Mouse (Mus musculus) hindbrain, embryonic 10.5 days (tissue): ENCODE measurements at regions not wholly inside any gene's neighbourhood (a gene's known extent, or its start where the extent isn't known, plus 50 kb on each side); places are given as distances from the start of the nearest gene placed in this dataset.
A peak's percentile ranks its signal among the peaks of the same experiment; 100 is the strongest.

Experiments used
- DNase-seq: peaks from one replicate; pipeline ENCODE4 v3.0.0-alpha.2; 2017; ENCODE audit warnings: low spot score
- H3K27ac ChIP-seq: fragments of 300-500 bp; sonication (generic); 2 replicates; pipeline ENCODE4 v1.5.1; 2016; ENCODE audit warnings: mild to moderate bottlenecking, moderate library complexity
- H3K27me3 ChIP-seq: fragments of 300-500 bp; sonication (generic); 2 replicates; pipeline ENCODE4 v1.6.1; 2016; ENCODE audit warnings: mild to moderate bottlenecking; ENCODE audit not compliant: poor library complexity, insufficient read depth, severe bottlenecking
- H3K36me3 ChIP-seq: fragments of 300-500 bp; sonication (generic); 2 replicates; pipeline ENCODE4 v1.6.1; 2016; ENCODE audit warnings: mild to moderate bottlenecking, moderate library complexity
- H3K4me1 ChIP-seq: fragments of 300-500 bp; sonication (generic); replicated peaks from 2 replicates; pipeline ENCODE4 v1.6.1; 2016; ENCODE audit warnings: mild to moderate bottlenecking
- H3K4me3 ChIP-seq: fragments of 300-500 bp; sonication (generic); 2 replicates; pipeline ENCODE4 v1.5.1; 2016; ENCODE audit warnings: mild to moderate bottlenecking, moderate library complexity
- H3K9me3 ChIP-seq: fragments of 300-500 bp; sonication (generic); 2 replicates; pipeline ENCODE4 v1.6.1; 2016; ENCODE audit warnings: mild to moderate bottlenecking, moderate library complexity
- WGBS: fragments of 180-500 bp; shearing (Covaris S2); methylation state at CpG from one replicate; pipeline ENCODE4 v1.1.7; 2016; 5-methylcytosine and 5-hydroxymethylcytosine counted together

GRCm38 (mm10) chr17:83935969-83936368, 88.2 kb upstream of the Haao start:
- Histone ChIP-seq H3K27ac (0 out of 2 replicates have a peak overlapping the region, but pooled peaks have one; percentile 18), H3K36me3 (no peaks in the 10 kb centered on the region), H3K27me3 (no peaks in the 10 kb centered on the region), H3K4me1 (peaks cover 29% of the 10 kb centered on the region), H3K4me3 (no peak overlapping the region), H3K9me3 (no peaks in the 10 kb centered on the region)
- DNase-seq = no peak
- WGBS = 84% methylated on average over 1 of the region's 1 CpGs

GRCm38 (mm10) chr17:83935232-83935631, 87.5 kb upstream of the Haao start:
- H3K27ac ChIP-seq = 0 out of 2 replicates have a peak overlapping the region, but pooled peaks have one; percentile 40

GRCm38 (mm10) chr17:83933743-83934142, 86.0 kb upstream of the Haao start:
- no peaks in the 10 kb centered on the region for H3K36me3 ChIP-seq
- H3K4me3 ChIP-seq = no peak overlapping the region
- no peak for DNase-seq
- peaks cover 18% of the 10 kb centered on the region for H3K4me1 ChIP-seq
- WGBS = 78% methylated on average over 10 of the region's 10 CpGs
- H3K27me3 ChIP-seq = no peaks in the 10 kb centered on the region
- H3K9me3 ChIP-seq = no peaks in the 10 kb centered on the region
- no peak overlapping the region for H3K27ac ChIP-seq

More at GRCm38 (mm10) chr17:83935232-83935631, 87.5 kb upstream of the Haao start:
- peaks cover 29% of the 10 kb centered on the region for H3K4me1 ChIP-seq
- WGBS = 82% methylated on average over 5 of the region's 5 CpGs
- H3K4me3 ChIP-seq = no peak overlapping the region
- H3K27me3 ChIP-seq = no peaks in the 10 kb centered on the region
- no peaks in the 10 kb centered on the region for H3K36me3 ChIP-seq
- DNase-seq = no peak
- H3K9me3 ChIP-seq = no peaks in the 10 kb centered on the region

- no peak overlapping the region for H3K4me3 ChIP-seq
- 80% methylated on average over 5 of the region's 5 CpGs for WGBS
- H3K9me3 ChIP-seq = no peaks in the 10 kb centered on the region
- no peaks in the 10 kb centered on the region for H3K36me3 ChIP-seq
- DNase-seq = no peak
- H3K27me3 ChIP-seq = no peaks in the 10 kb centered on the region
- no peak overlapping the region for H3K27ac ChIP-seq
- peaks cover 6% of the 10 kb centered on the region for H3K4me1 ChIP-seq
Observed at GRCm38 (mm10) chr17:83930401-83930800, 82.6 kb upstream of the Haao start.

- 60% methylated on average over 6 of the region's 6 CpGs for WGBS
Observed at GRCm38 (mm10) chr17:83927749-83928387, 80.1 kb upstream of the Haao start.

GRCm38 (mm10) chr17:83924259-83924922, 76.6 kb upstream of the Haao start:
- no peaks in the 10 kb centered on the region for H3K36me3 ChIP-seq
- no peak overlapping the region for H3K4me3 ChIP-seq
- no peak overlapping the region for H3K27ac ChIP-seq
- no peak for DNase-seq
- H3K27me3 ChIP-seq = peaks cover 11% of the 10 kb centered on the region; the same call in 1 of the 2 replicates
- no peaks in the 10 kb centered on the region for H3K9me3 ChIP-seq
- 70% methylated on average over 16 of the region's 16 CpGs for WGBS
- H3K4me1 ChIP-seq = peaks cover 30% of the 10 kb centered on the region

More at GRCm38 (mm10) chr17:83927749-83928387, 80.1 kb upstream of the Haao start:
- H3K27ac ChIP-seq = no peak overlapping the region
- DNase-seq = no peak
- H3K27me3 ChIP-seq = peaks cover 11% of the 10 kb centered on the region; the same call in 1 of the 2 replicates
- no peaks in the 10 kb centered on the region for H3K9me3 ChIP-seq
- H3K4me3 ChIP-seq = no peak overlapping the region
- H3K4me1 ChIP-seq = peaks cover 21% of the 10 kb centered on the region
- no peaks in the 10 kb centered on the region for H3K36me3 ChIP-seq

GRCm38 (mm10) chr17:83920894-83921293, 73.1 kb upstream of the Haao start:
- 75% methylated on average over 8 of the region's 8 CpGs for WGBS
- no peak overlapping the region for H3K4me3 ChIP-seq
- H3K27me3 ChIP-seq = peaks cover 11% of the 10 kb centered on the region; the same call in 1 of the 2 replicates
- no peak overlapping the region for H3K27ac ChIP-seq
- DNase-seq = no peak
- H3K9me3 ChIP-seq = no peaks in the 10 kb centered on the region
- H3K4me1 ChIP-seq = peaks cover 36% of the 10 kb centered on the region
- H3K36me3 ChIP-seq = no peaks in the 10 kb centered on the region

GRCm38 (mm10) chr17:83920225-83920624, 72.5 kb upstream of the Haao start:
- Histone ChIP-seq H3K27ac (no peak overlapping the region), H3K36me3 (no peaks in the 10 kb centered on the region), H3K4me1 (peaks cover 36% of the 10 kb centered on the region)

GRCm38 (mm10) chr17:83918413-83919139, 70.8 kb upstream of the Haao start:
- Histone ChIP-seq H3K27ac (no peak overlapping the region), H3K4me1 (peaks cover 24% of the 10 kb centered on the region; the same call in 1 of the 2 replicates), H3K9me3 (no peaks in the 10 kb centered on the region), H3K36me3 (no peaks in the 10 kb centered on the region), H3K4me3 (no peak overlapping the region), H3K27me3 (0 out of 2 replicates have a peak, but pooled peaks cover 4% of the 10 kb centered on the region)
- WGBS = 68% methylated on average over 9 of the region's 9 CpGs
- DNase-seq = no peak

More at GRCm38 (mm10) chr17:83920225-83920624, 72.5 kb upstream of the Haao start:
- WGBS = 65% methylated on average over 4 of the region's 4 CpGs
- Histone ChIP-seq H3K4me3 (no peak overlapping the region), H3K9me3 (no peaks in the 10 kb centered on the region), H3K27me3 (peaks cover 11% of the 10 kb centered on the region; the same call in 1 of the 2 replicates)
- DNase-seq = no peak

- Histone ChIP-seq H3K4me3 (no peak overlapping the region), H3K4me1 (peaks cover 24% of the 10 kb centered on the region; the same call in 1 of the 2 replicates), H3K27me3 (no peaks in the 10 kb centered on the region), H3K36me3 (no peaks in the 10 kb centered on the region), H3K27ac (0 out of 2 replicates have a peak overlapping the region, but pooled peaks have one; percentile 18), H3K9me3 (no peaks in the 10 kb centered on the region)
- WGBS = 72% methylated on average over 4 of the region's 4 CpGs
- DNase-seq = no peak
Observed at GRCm38 (mm10) chr17:83917781-83918180, 70.0 kb upstream of the Haao start.

GRCm38 (mm10) chr17:83916684-83917166, 69.0 kb upstream of the Haao start:
- H3K27me3 ChIP-seq = no peaks in the 10 kb centered on the region
- WGBS = 68% methylated on average over 10 of the region's 10 CpGs
- peaks cover 24% of the 10 kb centered on the region; the same call in 1 of the 2 replicates for H3K4me1 ChIP-seq
- H3K27ac ChIP-seq = peak overlapping the region; percentile 54
- no peak overlapping the region for H3K4me3 ChIP-seq
- no peaks in the 10 kb centered on the region for H3K36me3 ChIP-seq
- no peaks in the 10 kb centered on the region for H3K9me3 ChIP-seq
- no peak for DNase-seq

GRCm38 (mm10) chr17:83915034-83915433, 67.3 kb upstream of the Haao start:
- peaks cover 18% of the 10 kb centered on the region; the same call in 1 of the 2 replicates for H3K4me1 ChIP-seq
- H3K27ac ChIP-seq = no peak overlapping the region
- DNase-seq = no peak
- no peak overlapping the region for H3K4me3 ChIP-seq
- no peaks in the 10 kb centered on the region for H3K27me3 ChIP-seq
- H3K9me3 ChIP-seq = no peaks in the 10 kb centered on the region
- H3K36me3 ChIP-seq = no peaks in the 10 kb centered on the region
